Mouse (Mus musculus) MEL (cell line): Measurements from ENCODE around the gene Cybb.

ENCODE experiments used
- BHLHE40 ChIP-seq: IDR thresholded peaks from 2 replicates; pipeline ENCODE4 v1.6.1; 2012; ENCODE audit warnings: low read depth, mild to moderate bottlenecking, inconsistent platforms, low read length, improper control_type of control experiment, borderline replicate concordance
- CTCF ChIP-seq, 3 experiments: IDR thresholded peaks in 2 of 3; conservative IDR thresholded peaks in 1 of 3; 2 replicates each; pipeline ENCODE4 v1.5.1; 2011 to 2012; ENCODE audit warnings: low read length in 3 of 3, low read depth in 2 of 3, mild to moderate bottlenecking in 2 of 3, improper control_type of control experiment in 1 of 3, inconsistent platforms in 1 of 3, mixed read lengths in 1 of 3, moderate library complexity in 1 of 3; ENCODE audit not compliant: control insufficient read depth in 1 of 3, insufficient read depth in 1 of 3, poor library complexity in 1 of 3, severe bottlenecking in 1 of 3
- E2F4 ChIP-seq: IDR thresholded peaks from 2 replicates; pipeline ENCODE4 v1.6.1; 2011; ENCODE audit warnings: low read depth, low read length, improper control_type of control experiment, borderline replicate concordance
- EP300 ChIP-seq, 2 experiments: IDR thresholded peaks; 2 replicates each; pipeline ENCODE4 v1.6.1; 2011; ENCODE audit warnings: improper control_type of control experiment in 2 of 2, low read length in 2 of 2, low read depth in 1 of 2, mild to moderate bottlenecking in 1 of 2
- JUND ChIP-seq: IDR thresholded peaks from 2 replicates; pipeline ENCODE4 v1.6.1; 2011; ENCODE audit warnings: low read depth, mild to moderate bottlenecking, improper control_type of control experiment, low read length
- MAX ChIP-seq: IDR thresholded peaks from 2 replicates; pipeline ENCODE4 v1.6.1; 2011; ENCODE audit warnings: low read length, improper control_type of control experiment
- MEF2A ChIP-seq: IDR thresholded peaks from 2 replicates; pipeline ENCODE4 v1.6.1; 2014; ENCODE audit warnings: low read depth, mild to moderate bottlenecking, inconsistent platforms, low read length, improper control_type of control experiment; ENCODE audit not compliant: poor library complexity, insufficient replicate concordance, severe bottlenecking; ENCODE audit errors: extremely low read depth
- POLR2A ChIP-seq, 2 experiments: IDR thresholded peaks; 2 replicates each; pipeline ENCODE4 v1.6.1; 2011 to 2012; ENCODE audit warnings: low read length in 2 of 2, mild to moderate bottlenecking in 2 of 2, control low read depth in 1 of 2, improper control_type of control experiment in 1 of 2, low read depth in 1 of 2, moderate library complexity in 1 of 2; ENCODE audit not compliant: control insufficient read depth in 1 of 2, insufficient read depth in 1 of 2, poor library complexity in 1 of 2
- RCOR1 ChIP-seq: IDR thresholded peaks from 2 replicates; pipeline ENCODE4 v1.6.1; 2012; ENCODE audit warnings: low read depth, mild to moderate bottlenecking, inconsistent platforms, low read length, improper control_type of control experiment
- USF1 ChIP-seq: IDR thresholded peaks from 2 replicates; pipeline ENCODE4 v1.6.1; 2014; ENCODE audit warnings: low read depth, mild to moderate bottlenecking, inconsistent platforms, low read length, improper control_type of control experiment, moderate library complexity
- USF2 ChIP-seq, 2 experiments: IDR thresholded peaks; 2 replicates each; pipeline ENCODE4 v1.6.1; 2011 to 2012; ENCODE audit warnings: improper control_type of control experiment in 2 of 2, low read length in 2 of 2, borderline replicate concordance in 1 of 2, inconsistent platforms in 1 of 2, low read depth in 1 of 2, mild to moderate bottlenecking in 1 of 2; ENCODE audit not compliant: insufficient read depth in 1 of 2

- TF ChIP-seq CTCF (IDR thresholded peaks at IDR 0.05 in 2 of 3, conservative IDR thresholded peaks at IDR 0.05 in 1 of 3; ENCODE audit: control insufficient read depth in 1 of 3, insufficient read depth in 1 of 3, low read depth in 2 of 3, low read length in 3 of 3, poor library complexity in 1 of 3, severe bottlenecking in 1 of 3) (no peak), POLR2A (IDR thresholded peaks at IDR 0.05; ENCODE audit: control insufficient read depth in 1 of 2, insufficient read depth in 1 of 2, low read depth in 1 of 2, low read length in 2 of 2, poor library complexity in 1 of 2) (no peak), MEF2A (no peak), EP300 (IDR thresholded peaks at IDR 0.05; ENCODE audit: low read depth in 1 of 2, low read length in 2 of 2) (no peak), USF1 (no peak), USF2 (IDR thresholded peaks at IDR 0.05; ENCODE audit: borderline replicate concordance in 1 of 2, insufficient read depth in 1 of 2, low read depth in 1 of 2, low read length in 2 of 2) (no peak), JUND (no peak), MAX (no peak), RCOR1 (no peak), E2F4 (no peak), BHLHE40 (no peak)
Observed at GRCm38 (mm10) chrX:9473768-9474167, 13.8 kb downstream of the Cybb start.
